Mouse (Mus musculus): ENCODE data around the gene St6galnac3.

The St6galnac3 gene

DNA sequence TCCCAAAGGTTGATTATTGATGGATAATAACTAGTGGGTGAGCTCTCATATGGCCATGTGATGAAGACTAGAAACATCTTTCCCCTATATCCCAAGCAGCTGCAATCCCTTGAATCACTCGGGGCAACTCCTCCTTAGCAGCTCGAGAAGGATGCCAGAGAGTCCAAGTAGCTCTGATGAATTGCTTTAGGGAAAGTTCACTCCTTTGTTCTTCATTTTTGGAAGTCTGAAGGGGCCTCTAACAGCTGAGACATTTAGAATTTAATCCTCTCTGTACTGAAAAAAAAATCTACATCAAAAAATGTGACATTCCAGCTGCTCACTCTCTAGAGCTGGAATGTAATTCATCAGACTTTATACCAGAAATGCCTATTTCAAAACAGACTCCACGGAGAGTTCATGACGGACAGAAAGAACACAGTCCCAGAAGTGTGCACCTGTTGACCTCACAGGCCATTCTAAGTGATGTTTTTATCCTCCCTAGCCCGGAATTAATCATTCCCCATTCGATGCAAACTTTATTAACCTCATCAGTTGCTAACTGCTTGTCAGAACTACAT, 211.4 kb downstream of the St6galnac3 start:
- DNase-seq (ENCODE audit: low spot score), result no peak

DNA sequence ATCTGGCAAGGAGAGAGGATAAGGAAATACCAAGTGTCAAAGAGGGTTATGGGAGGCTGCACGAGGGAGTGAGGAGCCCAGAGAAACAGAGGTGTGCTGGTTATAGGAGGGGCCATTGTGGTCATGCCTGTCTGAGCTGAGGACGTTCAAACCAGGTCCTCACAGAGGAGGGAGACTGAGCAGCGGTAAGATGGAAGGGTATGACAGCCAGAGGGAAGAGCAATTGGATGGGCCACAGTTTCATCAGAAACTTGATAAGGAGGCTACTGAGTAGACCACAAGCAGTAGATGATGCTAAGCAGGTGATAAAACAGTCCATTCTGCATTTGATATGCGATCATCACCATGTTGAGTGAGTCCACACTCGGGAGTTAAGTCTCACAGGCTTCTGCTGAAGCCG, 212.4 kb downstream of the St6galnac3 start:
- no peak for DNase-seq (ENCODE audit: low spot score)

DNA sequence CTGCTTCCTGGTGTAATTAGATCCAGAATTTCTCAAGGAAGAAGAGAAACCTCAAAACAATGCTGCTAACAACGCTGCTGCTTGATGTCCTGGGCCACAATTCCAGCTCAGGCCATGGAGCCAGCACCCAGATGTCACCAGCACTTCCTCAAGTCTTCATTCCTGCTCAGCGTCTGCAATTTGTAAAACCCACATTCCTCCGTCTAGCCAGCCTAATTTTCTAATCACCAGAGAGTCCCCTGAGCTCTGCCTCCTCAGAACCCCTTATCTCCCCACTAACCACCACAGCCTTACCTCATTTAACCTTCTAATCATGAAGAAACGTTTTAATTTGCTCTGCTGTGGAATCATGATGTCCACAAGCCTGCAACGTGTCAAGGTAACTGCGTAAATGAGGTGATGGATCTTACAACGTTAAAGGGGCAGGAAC, 213.8 kb downstream of the St6galnac3 start:
- no peak for DNase-seq (ENCODE audit: low spot score)

DNA sequence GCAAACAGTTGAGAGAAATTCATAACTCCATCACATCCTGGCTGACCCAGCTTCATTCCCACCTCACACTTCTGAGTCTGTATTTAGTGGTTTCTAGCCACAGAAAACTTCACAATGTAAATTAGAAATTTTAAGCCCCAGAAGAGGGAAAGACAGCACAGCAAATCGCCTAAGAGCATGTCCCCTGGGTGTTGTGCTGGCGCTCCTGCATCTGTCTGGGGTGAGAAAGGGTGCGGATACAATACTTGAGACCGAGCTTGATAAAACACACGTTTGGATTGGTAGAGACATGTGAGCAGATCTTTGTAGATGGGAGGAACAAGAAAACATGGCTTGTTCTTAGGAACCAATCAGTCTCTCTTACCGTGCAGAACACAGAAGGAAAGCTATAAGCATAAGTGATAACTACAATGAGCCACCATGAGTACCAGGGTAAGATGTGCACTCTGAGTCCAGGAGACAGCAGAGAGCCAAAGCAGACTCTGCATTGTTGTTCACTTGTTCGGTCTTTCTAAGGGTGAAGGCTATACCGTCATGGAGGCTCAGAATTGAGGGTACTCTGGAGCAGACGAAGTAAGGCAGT, 214.8 kb downstream of the St6galnac3 start:
- no peak for DNase-seq (ENCODE audit: low spot score)

DNA sequence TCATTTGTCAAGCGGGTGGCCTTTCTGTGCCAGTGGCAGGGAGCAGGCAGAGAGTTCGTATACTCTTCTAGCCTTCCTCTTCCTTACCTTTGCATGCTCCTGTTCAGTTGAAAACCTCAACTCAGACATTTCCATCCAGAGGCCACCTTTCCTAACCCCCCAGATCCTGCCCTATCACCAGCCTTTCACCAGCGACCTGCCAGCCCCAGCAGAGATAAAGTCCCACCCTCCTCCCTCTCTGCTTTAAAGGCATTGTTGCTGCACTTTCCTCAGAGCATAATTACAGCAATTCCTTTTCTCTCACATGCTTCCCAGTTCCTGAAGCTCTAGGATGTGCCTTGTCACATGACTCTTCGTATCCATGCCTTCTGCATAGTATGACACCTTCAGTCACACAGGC, 215.3 kb downstream of the St6galnac3 start:
- DNase-seq (ENCODE audit: low spot score), result no peak

DNA sequence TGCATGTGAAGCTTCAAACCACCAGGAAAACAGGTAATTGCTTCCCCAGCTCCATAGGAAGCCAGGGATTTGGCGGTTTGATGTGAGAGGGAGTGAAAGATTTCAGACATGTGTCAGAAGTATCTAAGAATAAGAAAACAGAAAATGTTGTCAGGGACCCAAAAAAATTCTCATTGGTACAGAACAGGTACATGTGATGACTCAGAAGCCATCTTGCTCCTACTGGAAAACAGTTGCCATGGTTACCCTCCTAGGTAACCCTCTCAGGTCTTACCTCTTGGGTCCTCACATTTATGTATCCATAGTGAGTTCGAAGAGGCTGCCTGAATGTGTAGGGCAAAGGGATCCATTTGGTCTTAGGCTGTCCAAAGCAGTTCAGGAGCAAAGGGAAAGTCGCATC, 215.9 kb downstream of the St6galnac3 start:
- no peak for DNase-seq (ENCODE audit: low spot score)

DNA sequence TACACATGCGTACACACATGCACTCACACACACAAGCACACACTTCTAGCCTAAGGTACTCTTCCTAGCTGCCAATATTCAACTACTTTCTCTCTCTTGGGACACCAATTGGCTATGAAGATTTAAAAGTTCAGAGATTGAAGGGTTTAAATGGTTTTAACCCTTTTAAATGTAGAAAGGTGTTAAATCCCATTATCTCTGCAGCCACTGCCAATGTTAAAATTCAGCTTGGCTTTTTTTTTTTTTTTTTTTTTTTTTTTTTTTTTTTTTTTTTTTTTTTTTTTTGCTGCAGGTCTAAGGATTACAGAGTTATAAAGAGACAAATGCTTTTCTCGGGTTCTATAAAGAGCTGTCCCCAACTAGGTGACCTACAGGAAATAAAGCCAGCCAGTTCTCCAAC, 216.4 kb downstream of the St6galnac3 start:
- no peak for DNase-seq (ENCODE audit: low spot score)

DNA sequence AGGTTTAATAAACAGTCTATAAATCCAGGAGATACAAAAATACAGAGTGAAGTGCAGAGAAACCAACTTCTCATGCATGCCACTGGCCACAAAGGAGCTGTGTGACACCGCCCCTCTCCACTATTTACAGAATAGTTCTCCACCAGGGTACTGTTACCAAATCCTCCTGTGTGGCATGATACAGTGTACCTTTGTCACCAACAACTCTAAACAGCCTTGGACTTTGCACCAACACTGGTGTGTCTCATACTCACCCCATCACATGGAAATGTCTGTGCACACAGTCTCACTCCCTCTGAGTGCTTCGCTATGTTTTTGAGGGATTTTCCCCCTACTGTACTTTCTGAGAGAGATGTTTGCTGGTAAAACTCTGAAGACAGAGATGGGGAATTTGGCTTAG, 217.4 kb downstream of the St6galnac3 start:
- DNase-seq (ENCODE audit: low spot score), result no peak

DNA sequence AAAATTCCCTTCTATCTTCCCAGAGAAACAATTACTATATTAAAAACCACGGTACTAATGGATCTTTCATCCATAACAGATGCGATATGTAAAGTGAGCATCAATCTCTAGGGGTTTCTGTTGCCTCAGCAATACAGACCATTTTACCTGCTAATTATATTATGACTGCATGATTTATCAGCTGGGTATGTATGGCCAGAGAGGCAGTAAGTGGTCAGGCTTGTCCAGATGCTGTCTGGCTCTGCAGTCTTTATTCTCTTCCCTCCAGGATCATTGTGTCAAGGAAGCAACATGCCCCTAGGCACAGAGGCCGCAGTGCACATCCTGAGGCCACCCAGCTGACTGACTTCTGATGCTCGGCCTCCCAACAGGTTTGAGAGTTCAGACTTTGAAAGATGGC, 222.5 kb downstream of the St6galnac3 start:
- DNase-seq (ENCODE audit: low spot score), result no peak

DNA sequence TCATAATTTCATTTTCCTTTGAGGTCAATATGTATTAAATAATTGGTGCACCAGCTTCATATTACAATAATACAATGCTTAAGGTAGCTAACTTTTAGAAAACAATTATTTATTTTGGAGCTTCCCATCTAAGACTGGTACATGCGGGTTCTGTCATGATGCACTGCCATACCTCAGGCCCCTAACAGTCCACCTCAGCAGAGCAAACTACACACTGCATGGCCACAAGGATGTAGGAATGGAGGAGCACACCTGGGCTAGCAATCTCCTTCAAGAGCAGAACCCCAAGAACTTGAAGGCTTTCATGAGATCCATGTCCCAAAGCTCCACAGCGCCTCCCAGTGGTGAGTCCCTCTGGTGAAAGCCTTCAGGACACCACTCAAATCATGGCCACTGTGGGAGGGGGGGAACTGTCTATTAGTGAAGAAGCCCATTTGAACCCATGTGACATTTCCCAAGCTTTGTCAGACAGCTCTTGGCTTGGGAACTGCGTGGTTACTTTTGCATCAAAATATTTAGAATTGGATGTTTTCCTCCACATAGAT, 223.6 kb downstream of the St6galnac3 start:
- no peak for DNase-seq (ENCODE audit: low spot score)

DNA sequence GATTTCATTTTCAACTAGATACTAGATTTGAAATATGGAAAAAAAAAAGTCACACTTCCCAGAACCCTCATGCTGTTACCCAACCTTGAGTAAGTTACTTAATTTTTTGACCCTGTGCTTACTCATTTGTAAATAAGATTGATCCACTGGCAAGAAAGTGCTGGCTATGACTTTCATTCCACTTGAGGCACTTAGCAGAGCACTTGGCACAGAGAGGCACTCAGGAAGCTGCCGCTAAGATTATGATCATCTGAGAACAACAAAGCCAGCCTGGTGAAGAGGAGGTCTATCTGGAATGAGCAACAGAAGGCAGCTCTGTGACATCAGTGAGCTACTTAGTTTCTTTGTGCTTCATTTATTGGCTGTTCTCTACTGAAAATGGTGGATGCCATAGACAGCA, 232.0 kb downstream of the St6galnac3 start:
- no peak for DNase-seq (ENCODE audit: low spot score)

DNA sequence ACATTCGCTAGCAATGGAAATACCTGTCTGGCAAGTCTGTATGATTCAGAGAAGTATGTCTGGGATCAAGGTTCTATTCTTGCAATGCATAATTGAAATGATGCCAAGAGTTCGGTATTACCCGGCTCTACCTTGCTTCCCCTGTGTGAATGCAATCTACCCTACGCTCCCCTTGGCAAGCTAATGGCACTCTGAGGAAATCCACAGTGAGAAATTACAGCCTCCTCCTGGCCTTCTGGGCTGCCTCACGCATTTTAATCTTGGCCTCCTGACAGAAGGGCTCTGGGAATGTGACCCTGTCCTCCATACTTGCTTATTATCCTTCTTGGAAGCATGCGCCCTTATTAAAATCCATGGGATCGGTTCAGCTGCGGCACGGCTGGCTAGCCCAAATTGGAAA, 235.3 kb downstream of the St6galnac3 start:
- no peak for DNase-seq (ENCODE audit: low spot score)

DNA sequence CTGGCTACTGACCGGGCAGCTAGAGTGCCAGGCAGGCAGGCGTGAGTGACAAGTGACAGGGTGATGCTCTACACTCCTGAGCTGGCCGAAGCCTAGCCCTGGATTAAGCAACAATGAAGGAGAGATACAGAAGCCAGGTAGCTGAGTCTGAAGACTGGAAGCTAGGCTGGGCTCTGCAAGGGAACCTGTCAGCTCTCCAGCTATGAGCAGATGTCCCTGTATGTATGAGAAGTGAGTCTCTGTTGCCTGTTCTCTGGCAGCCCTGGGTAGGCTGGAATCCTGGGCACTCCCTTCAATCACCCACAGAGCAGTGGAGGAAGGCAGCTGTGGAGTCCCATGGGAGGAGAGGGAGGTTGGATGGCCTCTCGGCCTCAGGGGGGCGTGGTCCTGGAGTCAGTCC, 236.0 kb downstream of the St6galnac3 start:
- DNase-seq (ENCODE audit: low spot score), result no peak

DNA sequence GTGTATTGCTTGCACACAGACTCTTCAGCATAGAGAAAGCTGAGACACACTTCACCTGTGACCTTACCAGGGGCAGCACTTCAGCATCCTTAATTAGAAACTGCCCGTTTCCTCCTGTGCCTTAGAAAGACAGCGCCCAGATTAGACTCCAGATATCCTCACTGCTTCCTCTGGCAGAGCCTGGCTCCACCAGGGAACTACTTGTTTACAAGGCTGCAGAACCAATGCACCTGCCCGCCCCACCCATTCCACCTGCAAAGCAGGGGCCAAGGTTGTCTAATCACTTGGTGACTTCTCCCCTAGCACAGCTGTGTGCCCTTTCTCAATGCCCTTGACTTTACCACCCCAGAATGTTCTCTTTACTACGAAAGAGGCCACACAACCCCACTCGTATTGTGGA, 239.8 kb downstream of the St6galnac3 start:
- no peak for DNase-seq (ENCODE audit: low spot score)

DNA sequence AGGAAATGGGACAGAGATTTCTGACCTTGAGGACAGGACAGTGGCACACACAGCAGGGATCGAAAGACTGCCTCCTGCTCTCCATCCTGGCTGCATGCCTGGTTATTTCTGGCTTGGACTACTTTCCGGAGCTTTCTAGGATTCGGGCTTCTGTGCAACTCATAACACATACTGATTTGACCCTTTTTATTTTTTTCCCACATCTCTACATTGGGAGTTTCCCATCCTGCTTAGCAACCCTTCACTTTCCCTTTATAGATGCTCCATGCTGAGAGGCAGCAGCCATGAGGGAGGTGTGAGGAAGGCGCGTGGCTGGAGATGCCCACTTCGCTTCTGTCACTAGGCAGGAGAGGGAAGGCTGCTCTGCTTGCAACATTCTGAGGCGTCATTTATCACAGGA, 240.3 kb downstream of the St6galnac3 start:
- DNase-seq (ENCODE audit: low spot score), result no peak

DNA sequence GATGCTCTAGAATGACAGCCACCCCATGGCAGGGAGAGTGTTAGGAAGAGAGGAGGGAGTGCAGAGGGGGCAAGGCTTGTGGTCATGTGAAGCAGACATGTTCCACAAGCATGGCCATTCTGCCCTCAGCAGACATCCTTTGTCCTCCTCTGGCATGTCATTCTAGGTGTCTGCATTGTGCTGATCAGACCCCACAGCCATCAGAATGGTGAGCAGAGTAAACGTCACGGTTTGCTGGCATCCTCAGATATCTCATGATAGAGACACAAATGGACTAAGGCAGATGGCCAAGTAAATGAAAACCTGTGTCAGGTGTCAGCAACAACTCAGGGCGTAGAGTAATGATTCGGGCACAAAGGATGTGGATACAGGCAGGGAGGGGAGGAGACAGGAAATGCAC, 241.3 kb downstream of the St6galnac3 start:
- DNase-seq (ENCODE audit: low spot score), result no peak

DNA sequence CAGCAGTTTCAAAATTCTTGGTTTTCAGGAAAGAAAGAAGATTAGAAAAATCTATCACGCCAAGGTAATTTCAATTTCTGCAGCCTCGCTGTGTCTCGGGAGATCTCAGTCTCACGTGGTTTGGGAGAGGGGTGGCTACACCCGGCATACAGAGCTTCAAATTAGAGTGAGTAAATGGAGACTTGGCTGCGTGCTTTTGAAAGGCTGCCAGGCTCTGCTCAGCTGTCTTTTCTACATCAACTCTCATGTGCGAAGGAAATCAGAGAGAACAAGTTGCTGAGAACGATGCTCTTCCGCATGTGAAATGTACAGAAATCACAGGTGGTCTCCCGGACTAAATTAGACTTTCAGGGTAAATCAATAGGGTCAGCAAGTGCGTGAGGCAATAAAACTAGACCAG, 242.9 kb downstream of the St6galnac3 start:
- DNase-seq (ENCODE audit: low spot score), result no peak

DNA sequence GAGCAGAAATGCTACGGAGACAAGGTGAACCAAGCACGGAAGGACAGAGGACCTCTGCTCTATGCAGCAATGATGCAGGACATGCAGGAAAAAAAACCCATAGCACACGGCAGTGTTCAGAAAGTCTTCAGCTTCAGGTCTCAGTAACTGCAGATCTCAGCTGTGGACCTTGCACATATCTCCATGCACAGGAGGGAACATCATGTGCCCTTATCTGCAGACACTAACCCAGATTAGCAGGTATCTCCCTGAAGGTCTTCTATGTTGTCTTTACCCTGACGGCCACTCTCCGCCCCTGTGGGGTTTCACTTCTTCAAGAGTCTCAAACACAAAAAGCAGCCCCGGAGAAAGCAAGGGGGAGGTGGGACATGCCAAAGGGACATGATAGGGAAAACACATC, 244.0 kb downstream of the St6galnac3 start:
- no peak for DNase-seq (ENCODE audit: low spot score)

DNA sequence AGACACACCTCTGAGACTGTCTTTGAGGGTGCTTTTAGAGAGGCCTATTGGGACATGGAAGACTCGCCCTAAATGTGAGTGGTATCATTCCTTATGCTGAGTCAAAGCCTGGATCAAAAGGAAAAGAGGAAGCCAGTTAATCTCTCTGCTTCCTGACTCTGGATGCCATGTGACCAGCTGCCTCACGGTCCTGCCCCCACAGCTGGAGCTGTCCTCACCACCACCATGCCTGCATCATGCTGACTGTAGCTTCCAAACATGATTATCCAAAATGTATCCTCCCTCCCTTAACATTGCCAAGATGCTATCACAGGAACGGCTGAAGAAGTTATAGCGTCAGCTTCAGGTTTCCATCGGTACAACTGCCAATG, 244.4 kb downstream of the St6galnac3 start:
- no peak for DNase-seq (ENCODE audit: low spot score)

DNA sequence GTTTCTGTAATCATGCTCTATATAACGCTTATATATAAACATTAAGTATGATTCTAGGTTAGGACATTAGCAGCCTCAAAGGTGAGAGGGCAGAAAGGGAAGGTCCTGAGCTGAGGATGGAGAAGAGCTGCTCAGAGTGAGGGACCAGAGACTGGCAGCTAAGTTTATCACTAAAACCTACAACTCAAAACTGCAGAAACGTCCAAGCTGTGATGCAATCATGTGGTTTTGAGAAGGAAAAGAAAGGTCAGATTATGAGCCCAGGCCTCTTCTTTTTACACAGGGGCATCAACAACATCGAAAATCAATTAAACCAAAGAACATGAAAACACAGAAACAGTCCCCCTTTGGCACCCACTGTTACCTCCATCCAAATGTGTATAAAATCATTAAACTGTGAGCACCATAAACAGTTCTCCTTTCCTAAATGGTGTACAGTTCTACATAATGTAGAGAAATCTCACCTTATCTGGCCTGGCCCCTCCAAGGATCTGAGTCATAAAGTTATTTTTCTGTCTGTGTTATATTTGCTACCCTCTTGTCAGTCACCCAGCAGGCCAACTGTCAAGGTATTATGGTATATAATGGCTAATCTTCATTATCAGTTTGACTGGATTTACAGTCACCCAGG, 244.9 kb downstream of the St6galnac3 start:
- DNase-seq (ENCODE audit: low spot score), result no peak

DNA sequence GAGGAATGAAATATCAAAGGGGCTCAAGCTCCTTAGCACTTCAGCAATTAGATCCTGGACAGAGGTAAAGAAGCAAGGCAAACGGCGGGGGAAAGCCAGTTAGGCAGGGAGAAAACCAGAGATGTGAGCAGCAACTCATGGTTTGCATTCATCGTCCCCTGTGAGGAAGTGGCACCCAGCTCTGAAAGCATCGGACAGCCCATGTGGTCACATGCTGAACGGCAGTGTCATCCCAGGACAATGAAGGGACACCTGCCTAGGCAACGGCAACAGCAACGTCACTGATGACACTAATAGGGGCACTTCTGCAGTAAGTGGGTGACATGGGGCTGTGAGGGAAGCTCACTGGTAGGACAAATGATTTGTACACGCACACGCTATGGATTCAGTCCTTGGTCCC, 249.1 kb downstream of the St6galnac3 start:
- DNase-seq (ENCODE audit: low spot score), result no peak

DNA sequence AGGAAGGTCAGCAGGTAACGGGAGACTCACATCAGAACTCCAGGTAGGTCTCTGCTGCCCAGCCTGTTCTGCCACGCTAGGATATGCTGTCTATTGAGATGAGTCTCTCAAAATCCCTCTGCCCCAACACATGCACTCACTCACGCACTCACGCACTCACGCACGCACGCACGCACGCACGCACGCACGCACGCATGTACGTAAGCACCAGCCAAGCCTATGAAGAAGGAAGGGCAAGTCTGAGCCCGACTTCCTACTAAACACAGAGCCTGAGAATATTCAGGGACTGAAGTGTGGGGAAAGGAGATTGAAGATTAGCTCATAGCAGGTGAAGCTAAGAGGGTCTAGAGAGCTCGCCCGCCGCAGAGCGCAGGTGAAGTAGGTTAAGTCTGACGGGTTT, 249.5 kb downstream of the St6galnac3 start:
- no peak for DNase-seq (ENCODE audit: low spot score)

DNA sequence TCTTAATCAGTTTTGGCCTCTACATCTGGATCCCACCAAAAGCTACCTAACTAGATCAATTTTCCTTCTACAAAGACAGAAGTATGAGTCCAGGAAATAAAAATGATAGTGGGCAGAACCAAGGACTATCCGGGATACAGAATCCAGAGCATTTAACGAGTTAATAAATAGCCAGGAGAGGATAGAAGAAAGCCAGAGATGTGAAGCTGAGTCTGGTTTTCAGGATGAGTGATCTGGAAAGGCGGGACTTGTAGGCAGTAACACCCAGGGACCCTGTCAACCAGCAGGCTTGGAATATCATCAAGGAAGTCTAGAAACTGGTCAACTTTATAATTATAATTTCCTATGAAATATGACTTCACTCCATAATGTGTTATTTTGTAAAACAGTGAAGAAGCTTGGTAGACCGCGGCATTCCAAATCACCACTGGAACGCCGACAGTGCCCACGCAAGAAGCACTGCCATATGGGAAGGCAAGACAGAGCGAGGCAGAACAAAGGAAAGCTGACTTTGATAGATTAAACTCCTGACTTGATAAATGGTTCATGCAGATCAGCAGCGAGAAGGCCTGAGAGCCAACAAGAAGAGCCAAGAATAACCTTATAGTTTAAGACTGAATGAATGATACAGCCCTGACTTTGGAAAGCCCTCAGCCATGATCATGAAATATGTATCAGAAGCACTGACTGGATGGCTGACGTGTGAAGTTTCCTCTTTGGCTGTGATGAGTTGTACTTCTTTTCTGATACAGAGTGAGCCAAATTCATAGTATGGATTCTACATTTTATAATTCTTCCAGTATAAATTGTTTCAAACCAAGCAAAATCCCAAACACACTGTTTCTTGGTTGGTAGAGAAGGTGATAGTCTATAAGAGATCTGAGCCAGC, 252.1 kb downstream of the St6galnac3 start:
- DNase-seq (ENCODE audit: low spot score), result no peak
